Comparison of ENCODE assay signal across 23 mouse cellular contexts in genomic region chr3:54632731-54633130, GRCm38 (mm10).
"Had no signal": no experiment of that assay in that cellular context is flagged by ENCODE, and none has a peak within 500 bp of the region (broad histone marks: within the 10 kb centered on the region; RNA-seq: fewer than 3 reads in every experiment).

No protein-coding gene starts in this region.

- H3K36me3 ChIP-seq: heart, embryonic 13.5 days; heart, embryonic 15.5 days; hindbrain, embryonic 13.5 days; hindbrain, embryonic 15.5 days; kidney, embryonic 15.5 days; limb, embryonic 13.5 days; limb, embryonic 15.5 days; liver, embryonic 12.5 days had no signal

- H3K4me1 ChIP-seq: heart, embryonic 13.5 days; heart, embryonic 15.5 days; hindbrain, embryonic 13.5 days; hindbrain, embryonic 15.5 days; kidney, embryonic 15.5 days; limb, embryonic 13.5 days; limb, embryonic 15.5 days; liver, embryonic 12.5 days had no signal

- H3K4me3 ChIP-seq: heart, embryonic 13.5 days; heart, embryonic 15.5 days; hindbrain, embryonic 13.5 days; hindbrain, embryonic 15.5 days; kidney, embryonic 15.5 days; limb, embryonic 13.5 days; limb, embryonic 15.5 days; liver, embryonic 12.5 days had no signal

- H3K9me3 ChIP-seq: heart, embryonic 15.5 days had no signal

- DNase-seq: gastrocnemius, postnatal 14 days; gastrocnemius, postnatal 36 days; heart, adult 18-20 months; heart, postnatal 14 days; heart, postnatal 36 days; kidney, adult 11 months; kidney, adult 2 months; kidney, adult 9 months; kidney, postnatal 14 days; kidney, postnatal 36 days; layer of hippocampus, adult 9-11 months; layer of hippocampus, postnatal 36 days; left cerebral cortex, postnatal 4 days had no signal

- H3K27me3 ChIP-seq: heart, embryonic 13.5 days; heart, embryonic 15.5 days; hindbrain, embryonic 13.5 days; hindbrain, embryonic 15.5 days; kidney, embryonic 15.5 days; limb, embryonic 13.5 days; limb, embryonic 15.5 days; liver, embryonic 12.5 days had no signal

- ATAC-seq: hindbrain, postnatal 0 days; intestine, embryonic 16.5 days; liver, embryonic 12.5 days had no signal
